Mouse (Mus musculus): ENCODE data around the gene Atp1a2. TPM values are rescaled to one million over a fixed set of nuclear protein-coding genes. Genes with fewer than 3 reads are reported as not detected.
A peak's percentile ranks its signal among the peaks of the same experiment; 100 is the strongest.

Gene Atp1a2
- total RNA-seq, 2 experiments from 2014 or later, result 588 to 687 TPM

DNA sequence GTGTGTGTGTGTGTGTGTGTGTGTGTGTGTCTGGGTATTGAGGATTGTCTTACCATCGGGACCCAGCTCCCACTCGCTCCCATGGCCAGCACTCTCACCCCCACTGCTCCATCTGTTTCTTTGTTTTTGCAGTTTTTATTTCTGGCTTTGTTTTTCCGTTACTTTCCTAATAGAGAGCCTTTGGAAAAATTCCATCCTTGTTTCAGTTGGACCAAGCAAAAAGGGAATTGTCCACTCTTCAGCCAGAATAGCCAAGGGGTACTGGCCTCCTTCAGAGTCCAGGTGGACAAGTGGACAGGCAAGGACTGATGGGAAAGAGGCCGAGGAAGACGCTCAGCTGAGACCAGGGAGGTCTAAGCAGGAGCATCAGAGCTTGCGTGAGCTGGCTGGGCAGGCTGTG, 9.0 kb upstream of the Atp1a2 start:
- DNase-seq (ENCODE audit: low spot score in 2 of 2), result no peak

DNA sequence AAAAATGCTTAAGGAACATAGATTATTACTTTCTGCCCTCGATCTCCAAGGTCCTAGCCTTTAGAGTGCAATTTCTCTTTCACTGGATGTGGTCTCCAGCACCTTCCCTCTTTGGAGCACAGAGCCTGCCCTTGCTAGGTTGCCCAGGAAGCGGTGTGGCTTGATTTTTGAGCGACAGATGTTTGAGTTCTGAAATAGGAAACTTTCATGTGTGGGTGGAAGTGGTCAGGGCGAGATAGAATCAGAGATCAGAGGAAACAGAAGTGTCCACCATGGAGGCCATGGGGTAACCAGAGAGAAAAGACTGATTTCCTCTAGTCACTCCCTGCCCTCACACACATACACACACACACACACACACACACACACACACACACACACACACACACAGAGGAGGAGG, 8.3 kb upstream of the Atp1a2 start:
- no peak for DNase-seq (ENCODE audit: low spot score in 2 of 2)

DNA sequence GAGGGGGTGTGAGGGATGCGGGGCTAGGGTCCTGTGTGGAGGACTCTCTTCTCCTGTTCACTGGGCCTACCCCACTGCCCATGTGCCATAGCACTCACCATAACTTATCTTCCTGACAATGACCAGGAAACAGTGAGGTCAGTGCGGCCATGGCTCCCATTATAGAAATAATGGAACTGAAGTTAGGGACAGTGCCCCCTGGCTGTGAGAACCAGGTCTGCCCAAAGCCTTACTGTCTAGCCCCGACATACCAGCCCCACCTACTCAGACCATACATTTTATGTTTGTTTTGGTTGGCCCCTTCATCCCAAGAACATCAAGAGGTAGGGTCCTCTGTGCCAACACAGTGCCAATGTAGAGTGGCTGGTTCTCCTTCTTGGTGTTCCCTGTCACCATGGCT, 7.8 kb upstream of the Atp1a2 start:
- DNase-seq (ENCODE audit: low spot score in 2 of 2), result no peak

DNA sequence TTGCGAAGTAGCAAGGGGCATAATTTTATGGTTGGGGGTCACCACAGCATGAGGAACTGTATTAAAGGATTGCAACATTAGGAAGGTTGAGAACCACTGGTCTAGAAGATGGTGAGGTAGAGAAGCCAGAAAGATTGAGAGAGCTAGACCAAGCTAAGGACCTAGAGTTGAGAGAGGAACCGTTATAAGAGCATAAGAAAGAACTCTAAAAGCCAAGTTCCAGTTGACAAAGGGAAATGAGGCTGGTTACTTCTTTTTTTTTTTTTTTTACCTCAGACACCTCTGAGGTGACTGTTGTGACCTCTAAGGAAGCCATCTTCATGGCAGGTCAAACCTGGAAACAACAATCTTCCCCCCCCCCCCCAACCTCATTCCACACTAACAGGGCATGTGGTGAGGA, 7.3 kb upstream of the Atp1a2 start:
- no peak for DNase-seq (ENCODE audit: low spot score in 2 of 2)

DNA sequence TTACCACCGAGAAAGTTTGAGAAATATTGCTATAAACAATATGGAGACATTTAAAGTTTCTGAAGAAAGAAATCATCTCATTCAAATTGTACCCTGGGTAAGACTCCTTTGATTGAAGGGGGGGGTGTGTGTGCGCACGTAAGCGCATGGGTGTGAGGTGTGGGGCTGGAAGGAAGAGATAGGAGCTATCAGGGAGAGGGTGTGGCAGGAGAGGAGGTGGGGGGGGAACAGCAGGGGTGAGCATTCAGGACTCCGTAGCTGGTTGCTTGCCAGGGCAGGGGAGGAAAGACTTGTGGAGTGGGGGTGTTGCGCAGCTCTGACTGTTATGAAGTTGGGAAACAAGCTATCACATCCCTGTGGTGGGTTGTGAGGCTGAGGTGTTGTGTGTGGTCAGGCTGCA, 6.6 kb upstream of the Atp1a2 start:
- peak in 1 of 2 experiments; percentile 35 for DNase-seq (ENCODE audit: low spot score in 2 of 2)

DNA sequence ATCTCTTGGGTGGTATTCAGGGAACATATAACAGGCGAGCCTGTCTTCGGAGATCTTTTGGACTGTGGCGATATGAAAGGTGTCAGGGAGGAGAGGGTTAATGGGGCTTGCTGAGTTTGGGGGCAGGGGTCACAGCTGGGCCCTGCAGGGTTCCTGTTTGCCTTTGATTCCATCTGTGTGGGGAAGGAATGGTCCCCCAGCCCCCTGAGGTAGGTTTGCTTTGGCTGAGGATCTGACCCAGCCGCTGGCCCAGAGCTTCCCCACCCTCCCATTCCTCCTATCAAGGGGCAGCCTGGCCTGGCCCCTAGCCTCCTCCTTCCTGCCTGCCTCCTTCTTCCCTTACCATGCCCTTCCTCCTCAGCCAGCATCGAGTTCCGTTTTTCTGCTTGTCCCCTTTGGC, 5.0 kb upstream of the Atp1a2 start:
- DNase-seq (ENCODE audit: low spot score in 2 of 2), result no peak

DNA sequence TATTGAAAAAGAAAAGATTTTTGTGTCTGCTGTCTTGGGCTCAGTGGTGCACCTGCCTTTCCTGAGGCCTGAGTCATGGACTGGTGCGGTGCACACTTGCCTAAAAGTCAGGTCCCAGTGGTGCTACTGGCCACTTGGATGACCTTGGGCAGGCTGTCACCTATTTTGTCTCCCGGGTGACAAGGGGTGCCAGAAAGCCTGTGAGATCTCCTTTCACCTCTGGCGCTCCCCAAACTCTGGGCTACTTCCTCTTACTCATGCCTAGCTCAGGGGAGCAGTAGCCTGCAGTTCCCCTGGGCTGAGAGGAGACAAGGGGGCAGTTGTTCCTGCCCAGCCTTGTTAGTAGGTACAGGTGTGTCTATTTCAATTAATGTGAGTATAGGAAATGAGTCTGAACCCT, 4.4 kb upstream of the Atp1a2 start:
- no peak for DNase-seq (ENCODE audit: low spot score in 2 of 2)

DNA sequence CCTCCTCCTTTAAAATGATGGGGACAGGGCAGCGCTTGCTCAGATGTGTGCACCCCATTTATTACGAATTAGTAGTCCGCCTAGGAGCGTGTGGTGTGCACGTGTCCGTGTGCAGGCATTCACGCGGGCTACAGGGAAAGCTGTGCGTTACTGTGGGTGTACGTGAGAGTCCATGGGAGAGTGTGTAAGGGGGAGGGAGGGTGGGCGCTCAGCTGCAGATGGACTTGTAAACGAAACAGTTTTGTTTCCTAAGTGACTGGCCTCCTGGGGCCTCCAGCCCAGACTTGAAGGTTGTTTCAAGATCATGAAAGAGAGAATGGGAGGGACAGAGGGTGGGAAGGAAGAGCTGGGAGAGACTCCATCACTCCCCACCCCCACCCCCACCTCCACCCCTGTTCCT, 3.3 kb upstream of the Atp1a2 start:
- DNase-seq (ENCODE audit: low spot score in 2 of 2), result no peak

DNA sequence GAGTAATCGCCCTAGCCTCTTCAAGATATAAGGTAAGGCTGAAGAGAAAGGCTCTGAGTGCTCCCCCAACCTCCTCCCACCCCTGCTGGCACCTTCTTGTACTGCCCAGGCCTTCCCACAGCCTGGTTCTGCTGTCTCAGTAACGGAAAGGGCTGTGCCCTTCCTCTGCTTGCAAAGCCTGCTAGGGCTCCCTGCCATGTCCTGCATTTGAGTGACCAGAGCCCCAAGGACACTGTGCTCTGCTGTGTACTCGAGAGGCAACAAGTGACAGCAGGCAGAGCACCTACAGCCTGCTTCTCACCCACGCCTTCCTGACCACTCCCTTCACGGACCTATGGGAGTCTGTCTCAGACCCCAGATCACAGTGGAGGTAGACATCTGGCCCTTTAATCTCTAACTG, 2.4 kb upstream of the Atp1a2 start:
- DNase-seq (ENCODE audit: low spot score in 2 of 2), result no peak

DNA sequence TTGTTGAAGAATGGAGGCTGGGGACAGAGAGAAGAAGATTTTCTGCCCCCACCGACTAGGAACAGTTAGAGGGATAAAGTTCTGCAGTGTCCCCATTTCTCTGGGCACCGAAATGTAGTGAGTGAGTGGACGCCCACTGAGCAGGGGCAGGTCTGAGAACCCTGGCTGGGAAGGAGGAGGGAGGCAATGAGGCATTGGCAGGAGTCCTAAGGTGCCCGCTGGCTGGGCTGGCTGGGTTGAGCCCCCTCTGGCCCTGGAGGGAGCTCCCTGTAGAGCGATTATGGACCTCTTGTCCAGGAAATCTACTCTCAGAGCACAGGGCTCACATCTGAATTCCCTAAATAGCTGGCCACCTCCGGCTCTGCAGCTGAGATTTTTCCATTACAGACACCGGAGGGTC, 1.7 kb upstream of the Atp1a2 start:
- DNase-seq (ENCODE audit: low spot score in 2 of 2), result peak in 1 of 2 experiments; percentile 37

DNA sequence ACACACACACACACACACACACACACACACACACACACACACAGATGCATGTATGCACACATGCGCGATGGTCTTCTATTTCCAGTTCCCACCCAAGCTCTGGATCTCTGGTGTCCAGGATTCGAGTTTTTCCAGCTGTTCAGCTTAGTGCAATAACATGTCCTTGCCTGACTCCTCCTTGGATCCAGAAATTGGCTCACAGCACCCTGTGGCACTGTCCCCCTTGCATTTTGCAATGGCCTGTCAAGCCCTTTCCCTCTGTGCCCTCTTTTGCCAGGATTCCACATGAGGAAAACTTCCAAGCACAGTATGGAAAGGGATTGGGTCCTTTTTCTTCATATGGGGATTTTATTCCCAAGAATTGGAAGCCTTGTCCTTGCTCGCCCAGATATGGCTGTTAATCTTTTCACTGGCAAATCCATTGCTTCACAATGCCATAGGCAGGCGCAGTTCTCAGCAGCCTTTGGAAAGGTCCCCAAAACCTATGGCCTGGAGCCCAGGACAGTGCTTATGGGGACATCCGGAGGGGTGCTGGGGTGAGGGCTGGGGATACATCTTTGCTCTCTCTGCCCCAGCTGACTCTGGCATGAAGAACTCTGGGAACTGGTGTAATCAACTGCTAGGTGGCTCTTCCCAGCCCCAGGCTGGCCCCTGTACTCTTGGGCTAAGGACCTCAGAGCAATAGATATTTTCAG, 901 bp downstream of the Atp1a2 start:
- DNase-seq (ENCODE audit: low spot score in 2 of 2), result no peak

DNA sequence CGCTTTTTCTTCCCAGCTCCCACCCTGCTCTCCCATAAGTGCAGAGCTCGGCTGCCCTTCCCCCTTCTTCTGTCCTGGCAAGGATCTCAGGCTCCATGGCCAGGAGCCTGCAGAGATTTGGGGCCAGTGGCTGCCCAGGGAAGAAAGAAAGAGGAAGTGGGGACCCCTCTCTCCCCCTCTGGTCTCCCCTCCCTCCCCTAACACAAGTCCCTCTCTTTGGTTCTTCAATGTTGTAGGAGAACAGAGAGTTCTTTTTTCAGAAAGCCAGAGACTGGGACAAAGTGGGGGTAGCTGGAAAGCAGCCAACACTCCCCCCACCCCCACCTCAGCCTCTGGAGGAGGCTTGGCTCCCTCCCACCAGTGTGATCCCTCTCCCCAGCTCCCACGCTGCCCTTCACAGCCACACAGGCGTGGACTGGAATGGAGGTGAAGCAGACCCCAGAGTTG, 2.1 kb downstream of the Atp1a2 start:
- no peak for DNase-seq (ENCODE audit: low spot score in 2 of 2)

DNA sequence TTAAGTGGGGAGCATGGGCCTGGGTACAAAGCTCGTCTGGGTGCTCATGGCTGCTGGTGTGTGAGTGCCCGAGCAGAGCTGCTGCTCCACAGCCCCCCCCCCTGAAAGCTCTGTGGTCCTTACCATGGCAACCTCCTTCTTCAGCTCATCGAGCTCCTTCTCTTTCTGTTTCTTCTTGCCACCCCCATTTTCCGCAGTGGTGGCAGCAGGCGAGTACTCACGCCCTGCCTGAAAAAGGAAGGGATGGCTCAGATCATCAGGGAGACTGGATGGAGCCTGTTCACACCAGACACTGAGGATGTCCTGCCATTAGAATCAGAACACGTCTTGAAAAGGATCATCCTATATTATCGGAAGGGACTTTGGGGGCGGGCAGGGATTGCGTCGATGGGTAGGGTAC, 4.4 kb downstream of the Atp1a2 start:
- DNase-seq (ENCODE audit: low spot score in 2 of 2), result no peak

DNA sequence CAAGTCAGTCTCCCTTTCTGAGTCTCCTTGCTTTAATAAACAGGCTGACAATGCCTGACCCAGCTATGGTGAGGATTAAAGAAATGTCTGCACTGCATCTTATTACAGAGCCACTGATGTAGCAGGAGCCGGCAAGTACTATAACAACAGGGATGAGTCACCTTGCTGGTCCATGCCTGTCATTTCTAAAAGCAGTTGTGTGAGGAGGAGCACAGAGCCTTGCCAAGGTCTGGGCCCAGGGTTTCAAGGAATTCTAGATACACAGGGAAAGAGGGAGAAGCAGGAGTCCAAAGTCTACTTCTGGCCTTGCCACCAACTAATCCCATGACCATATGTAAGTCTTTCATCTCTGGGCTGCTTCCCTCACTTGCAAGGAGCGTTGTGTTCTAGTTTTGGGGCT, 5.0 kb downstream of the Atp1a2 start:
- no peak for DNase-seq (ENCODE audit: low spot score in 2 of 2)

DNA sequence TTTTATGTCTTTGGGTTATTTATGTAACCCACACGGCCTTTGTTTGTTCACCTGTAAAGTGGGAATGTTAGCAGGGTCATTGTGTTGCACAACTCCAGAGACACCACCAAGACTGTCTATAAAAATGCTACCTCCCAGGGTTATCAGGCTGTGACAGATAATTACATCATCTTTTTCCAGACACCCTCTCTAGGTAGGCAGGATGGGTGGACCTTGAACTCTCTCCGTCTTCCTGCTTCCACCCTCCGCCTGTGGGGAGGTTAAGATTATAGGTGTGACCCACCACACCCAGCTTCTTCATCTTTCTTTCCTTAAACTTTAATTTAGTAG, 8.3 kb downstream of the Atp1a2 start:
- DNase-seq (ENCODE audit: low spot score in 2 of 2), result no peak

DNA sequence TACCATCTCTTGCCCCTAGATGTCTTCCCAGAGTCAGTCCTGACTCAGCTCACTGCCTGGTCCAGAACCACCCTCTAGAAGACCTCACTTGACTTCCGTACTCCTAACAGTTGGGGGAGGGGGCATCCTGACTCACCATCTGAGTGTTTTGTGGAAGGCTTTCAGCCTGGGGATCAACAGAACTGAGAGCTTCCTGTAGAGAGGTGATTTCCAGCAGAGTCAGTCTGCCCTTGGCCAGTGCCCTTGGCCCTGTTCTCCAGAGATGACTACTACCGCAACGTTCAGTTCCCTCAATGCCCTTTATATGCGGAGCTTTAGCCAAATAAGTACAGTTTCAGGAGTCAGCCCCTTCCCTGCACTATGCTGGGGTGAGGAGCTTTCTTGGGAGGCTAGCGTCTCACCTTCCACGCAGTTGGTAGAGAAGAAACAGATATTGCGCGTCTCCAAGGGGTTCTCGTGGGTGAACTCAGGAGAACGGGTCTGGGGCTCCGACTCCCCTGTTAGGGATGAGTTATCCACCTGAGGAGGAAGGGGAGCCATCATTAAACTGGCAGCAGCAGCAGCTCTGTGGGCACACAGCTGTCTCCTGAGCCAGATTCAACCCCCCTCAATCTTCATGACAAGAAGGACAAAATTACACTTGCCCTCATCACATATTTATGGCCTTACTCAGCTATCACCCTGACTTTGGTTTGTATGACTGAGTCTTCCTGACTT, 8.8 kb downstream of the Atp1a2 start:
- DNase-seq (ENCODE audit: low spot score in 2 of 2), result no peak

DNA sequence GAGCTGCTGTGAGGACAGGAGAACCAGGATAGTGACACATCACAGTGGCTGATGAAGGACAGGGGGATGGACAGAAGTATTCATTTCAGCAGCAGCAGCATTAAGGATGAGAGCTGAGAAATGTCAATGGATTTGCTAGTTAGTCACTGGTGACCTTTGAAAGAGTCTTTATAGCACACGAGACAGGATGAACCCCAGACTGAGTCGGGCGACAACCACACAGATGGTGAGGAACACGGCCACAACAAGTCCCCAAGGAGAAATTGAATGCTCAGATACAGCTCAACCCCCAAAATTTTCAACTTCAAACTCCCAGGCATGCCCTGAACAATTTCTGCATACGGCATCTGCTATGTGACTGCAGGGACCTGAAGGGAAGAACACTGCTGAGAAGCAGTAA, 11.1 kb downstream of the Atp1a2 start:
- no peak for DNase-seq (ENCODE audit: low spot score in 2 of 2)

DNA sequence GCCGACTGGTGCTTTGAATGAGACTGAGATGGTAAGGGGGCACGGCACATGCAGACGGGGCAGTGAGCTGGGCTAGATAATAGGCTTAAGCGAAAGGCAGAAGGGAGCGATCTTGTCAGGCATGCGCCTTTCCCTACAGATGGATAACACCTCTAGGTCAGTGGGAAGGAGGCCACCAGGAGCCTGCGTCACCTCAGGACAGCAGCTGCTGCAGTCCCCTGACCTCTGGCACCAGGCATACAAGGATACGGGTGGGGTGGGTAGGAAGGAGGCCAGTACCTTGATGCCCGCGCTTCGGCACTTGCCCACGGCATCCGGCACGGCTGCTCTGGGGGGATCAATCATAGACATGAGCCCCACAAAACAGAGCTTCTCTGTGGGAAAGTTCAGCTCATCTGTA, 13.6 kb downstream of the Atp1a2 start:
- no peak for DNase-seq (ENCODE audit: low spot score in 2 of 2)

DNA sequence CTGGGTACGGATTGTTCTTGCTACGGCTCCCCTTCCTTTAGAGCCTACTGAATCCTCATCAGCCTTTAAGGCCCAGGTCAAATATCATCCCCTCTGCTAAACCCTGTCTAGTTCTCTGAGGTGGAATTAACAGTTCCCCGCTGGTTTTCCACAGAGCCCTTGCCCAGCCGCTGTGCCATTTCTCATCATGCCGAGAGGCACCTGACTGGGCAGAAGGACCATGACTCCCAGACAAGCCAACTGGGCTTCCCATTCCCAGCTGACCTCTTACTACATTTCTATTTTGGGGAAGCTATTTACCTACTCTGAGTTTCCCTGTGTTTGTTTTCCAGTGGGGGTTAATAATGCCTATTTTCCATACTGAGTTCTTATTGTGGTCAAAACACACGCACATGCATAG, 14.8 kb downstream of the Atp1a2 start:
- no peak for DNase-seq (ENCODE audit: low spot score in 2 of 2)

DNA sequence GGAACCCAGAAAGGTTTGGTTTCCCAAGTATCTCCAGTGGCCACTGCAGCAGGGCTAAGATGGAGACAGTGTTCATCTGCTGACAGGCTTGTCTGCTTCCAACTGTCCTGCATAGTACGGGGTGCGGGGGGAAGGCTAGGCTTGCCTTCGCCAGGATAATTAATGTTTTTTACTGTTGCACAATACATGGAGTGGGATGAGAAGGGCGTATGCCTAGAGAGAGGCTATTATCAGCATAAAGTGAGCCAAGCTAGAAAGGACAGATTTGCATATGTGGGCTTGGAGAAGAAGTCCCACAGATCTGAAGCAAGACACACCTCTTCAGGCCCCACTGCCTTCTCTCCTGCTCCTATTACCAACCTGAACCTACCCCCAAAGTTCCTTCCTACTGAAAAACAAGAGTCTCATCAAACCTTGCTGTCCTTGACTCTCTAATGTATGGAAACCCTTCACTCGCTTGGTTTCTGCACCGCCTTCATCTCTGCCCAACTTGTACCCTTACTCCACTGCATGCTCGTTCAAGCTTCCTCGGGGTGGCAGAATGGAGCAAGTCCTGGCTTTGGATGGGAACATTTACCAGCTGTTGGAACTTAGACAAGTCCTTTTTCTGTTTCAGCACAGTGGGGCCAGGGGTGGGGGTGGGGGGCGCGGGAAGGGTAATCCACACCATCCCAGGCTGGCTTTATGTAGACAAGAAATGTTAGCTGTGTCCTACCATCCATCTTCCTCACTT, 16.2 kb downstream of the Atp1a2 start:
- no peak for DNase-seq (ENCODE audit: low spot score in 2 of 2)

DNA sequence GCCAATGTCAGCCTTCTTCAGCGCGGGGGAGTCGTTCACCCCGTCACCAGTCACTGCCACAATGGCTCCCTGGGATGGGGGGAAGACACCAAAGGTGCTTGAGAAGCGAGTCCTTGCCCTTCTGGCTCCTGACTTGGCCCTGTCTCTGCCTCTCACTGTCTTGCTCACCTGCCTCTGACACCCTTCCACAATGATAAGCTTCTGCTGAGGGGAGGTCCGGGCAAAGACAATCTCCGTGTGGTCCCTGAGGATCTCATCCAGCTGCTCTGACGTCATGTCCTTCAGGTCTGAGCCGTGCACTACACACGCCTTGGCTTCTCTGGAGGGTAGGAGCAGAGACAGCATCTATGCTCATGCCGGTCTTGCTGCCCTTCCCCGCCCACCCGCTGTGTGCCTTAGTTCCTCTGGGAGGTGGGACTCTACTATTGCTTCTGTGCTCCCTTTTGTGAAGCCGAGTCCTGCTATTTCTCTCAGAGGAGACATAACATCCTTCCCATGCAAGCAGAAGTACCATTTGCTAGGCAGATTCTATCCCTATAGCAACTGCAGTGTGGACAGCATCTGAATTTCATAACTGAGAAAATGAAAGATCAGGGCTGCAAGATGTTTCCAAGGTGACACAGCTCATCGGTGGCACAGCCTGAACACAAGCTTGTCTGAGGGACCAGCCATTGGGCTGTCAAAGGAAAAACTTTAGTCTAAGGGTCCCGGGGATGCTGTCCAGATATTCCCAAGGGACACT, 17.9 kb downstream of the Atp1a2 start:
- no peak for DNase-seq (ENCODE audit: low spot score in 2 of 2)

DNA sequence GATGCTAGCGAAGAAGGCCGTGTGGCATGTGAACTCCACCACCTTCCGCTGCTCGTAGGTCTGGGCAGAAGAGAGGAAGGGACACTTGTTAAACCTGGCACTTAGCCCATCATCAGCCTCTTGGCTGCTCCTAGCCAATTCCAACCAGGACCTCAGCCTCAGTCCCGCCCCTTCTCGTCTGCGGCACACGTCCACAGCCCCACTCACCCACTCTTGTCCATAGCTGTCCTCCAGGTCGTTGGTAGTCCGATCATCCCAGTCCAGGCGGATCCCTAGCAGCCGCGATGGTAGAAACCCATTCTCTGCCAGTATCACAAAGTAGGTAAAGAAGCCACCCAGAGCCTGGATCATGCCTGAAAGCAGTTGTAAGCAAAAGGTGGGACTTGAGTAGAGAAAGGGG, 19.5 kb downstream of the Atp1a2 start:
- DNase-seq (ENCODE audit: low spot score in 2 of 2), result no peak

Measured in left cerebral cortex, adult 18-20 months (tissue).